Mouse (Mus musculus) small intestine, adult 2 months (tissue): ENCODE measurements around the gene Adi1. TPM values are rescaled to one million over a fixed set of nuclear protein-coding genes. Genes with fewer than 3 reads are reported as not detected.

Source experiments
- H3K27ac ChIP-seq: fragments of 200-500 bp; 2 replicates; pipeline ENCODE4 v1.5.1; 2012; ENCODE audit warnings: low read depth, low read length, control low read depth, inconsistent platforms; ENCODE audit not compliant: insufficient read depth
- H3K27me3 ChIP-seq: fragments of 200-500 bp; 2 replicates; pipeline ENCODE4 v1.6.1; 2012; ENCODE audit warnings: mild to moderate bottlenecking, moderate library complexity, low read length, inconsistent platforms; ENCODE audit not compliant: control insufficient read depth, insufficient read depth
- H3K36me3 ChIP-seq: fragments of 200-500 bp; 2 replicates; pipeline ENCODE4 v1.6.1; 2012; ENCODE audit warnings: mild to moderate bottlenecking, low read length, control low read depth, inconsistent platforms; ENCODE audit not compliant: control insufficient read depth, insufficient read depth
- H3K4me1 ChIP-seq: fragments of 200-500 bp; 2 replicates; pipeline ENCODE4 v1.6.1; 2012; ENCODE audit warnings: low read length, inconsistent platforms, mixed read lengths; ENCODE audit not compliant: control insufficient read depth, insufficient read depth, insufficient read length
- H3K4me3 ChIP-seq: fragments of 200-500 bp; 2 replicates; pipeline ENCODE4 v1.5.1; 2012; ENCODE audit warnings: low read depth, mild to moderate bottlenecking, control low read depth, inconsistent platforms, low read length, moderate library complexity
- CTCF ChIP-seq: fragments of 200-500 bp; IDR thresholded peaks from 2 replicates; pipeline ENCODE4 v1.5.1; 2012; ENCODE audit warnings: low read depth, mild to moderate bottlenecking, control low read depth, inconsistent platforms, low read length, moderate library complexity, mixed read lengths; ENCODE audit not compliant: insufficient replicate concordance, insufficient read length; ENCODE audit errors: extremely low read depth
- POLR2A ChIP-seq: fragments of 200-500 bp; IDR thresholded peaks from 2 replicates; pipeline ENCODE4 v1.6.1; 2012; ENCODE audit warnings: low read depth, mild to moderate bottlenecking, control low read depth, inconsistent platforms, low read length, moderate library complexity
- WGBS: fragments of 180-500 bp; shearing (Covaris S2); methylation state at CpG from one replicate; pipeline ENCODE4 v1.1.7; 2018; 5-methylcytosine and 5-hydroxymethylcytosine counted together
- polyA plus RNA-seq: library from polyadenylated mRNA; depleted of rRNA; stranded (reverse); fragments of >200 nt; gene quantifications from 2 replicates; pipeline ENCODE4 v1.2.3, GENCODE M21; 2012

The Adi1 gene
- polyA plus RNA-seq, 1 experiment: 4.9 TPM

- no peaks in the 10 kb centered on the region for H3K27me3 ChIP-seq
- 92% methylated on average over 7 of the region's 7 CpGs for WGBS
- peaks cover 20% of the 10 kb centered on the region; the same call in 1 of the 2 replicates for H3K36me3 ChIP-seq
- peaks cover 10% of the 10 kb centered on the region for H3K4me1 ChIP-seq
- no peak overlapping the region for H3K4me3 ChIP-seq
- no peak overlapping the region for H3K27ac ChIP-seq
- TF ChIP-seq POLR2A (no peak), CTCF (no peak)
Observed at GRCm38 (mm10) chr12:28694776-28695175, 19.7 kb downstream of the Adi1 start.

GRCm38 (mm10) chr12:28697821-28698595 is 23.0 kb downstream of the Adi1 start:
- WGBS: 32% methylated on average over 14 of the region's 14 CpGs
- no peaks in the 10 kb centered on the region for H3K27me3 ChIP-seq
- H3K4me3 ChIP-seq: no peak overlapping the region
- TF ChIP-seq CTCF (no peak), POLR2A (no peak)
- peaks cover 12% of the 10 kb centered on the region; the same call in 1 of the 2 replicates for H3K36me3 ChIP-seq
- no peak overlapping the region for H3K27ac ChIP-seq
- H3K4me1 ChIP-seq: peaks cover 12% of the 10 kb centered on the region

- 52% methylated on average over 5 of the region's 5 CpGs for WGBS
Observed at GRCm38 (mm10) chr12:28699086-28699485, 24.1 kb downstream of the Adi1 start.

DNA sequence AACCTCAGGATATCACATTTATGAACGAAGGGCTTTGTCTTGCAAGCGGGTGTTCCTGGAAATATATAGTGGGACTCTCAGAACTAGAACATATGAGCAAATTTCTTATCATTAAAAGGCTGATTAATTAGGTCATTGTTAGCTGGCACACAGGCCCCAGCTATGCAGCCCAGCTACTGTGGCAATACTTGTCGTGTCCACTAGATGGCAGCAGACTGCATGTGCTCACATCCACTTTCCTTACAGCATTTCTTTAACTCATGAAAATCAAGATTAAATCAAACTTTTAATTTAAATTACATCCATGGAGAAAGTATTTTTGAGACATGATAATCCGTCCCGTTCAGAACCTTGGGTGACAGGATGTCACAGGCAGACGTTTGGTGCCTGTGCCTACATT is 24.6 kb downstream of the Adi1 start:
- H3K27ac ChIP-seq: no peak overlapping the region
- peaks cover 14% of the 10 kb centered on the region; the same call in 1 of the 2 replicates for H3K36me3 ChIP-seq
- H3K27me3 ChIP-seq: no peaks in the 10 kb centered on the region
- peak; percentile 79; the same call in 1 of the 2 replicates for TF ChIP-seq CTCF
- no peak for TF ChIP-seq POLR2A
- 18% methylated on average over 6 of the region's 6 CpGs for WGBS
- peaks cover 12% of the 10 kb centered on the region for H3K4me1 ChIP-seq
- no peak overlapping the region for H3K4me3 ChIP-seq

More at GRCm38 (mm10) chr12:28699086-28699485, 24.1 kb downstream of the Adi1 start:
- Histone ChIP-seq H3K4me3 (no peak overlapping the region), H3K4me1 (peaks cover 12% of the 10 kb centered on the region), H3K27ac (no peak overlapping the region), H3K36me3 (peaks cover 15% of the 10 kb centered on the region; the same call in 1 of the 2 replicates), H3K27me3 (no peaks in the 10 kb centered on the region)
- no peak for TF ChIP-seq POLR2A
- TF ChIP-seq CTCF: no peak

DNA sequence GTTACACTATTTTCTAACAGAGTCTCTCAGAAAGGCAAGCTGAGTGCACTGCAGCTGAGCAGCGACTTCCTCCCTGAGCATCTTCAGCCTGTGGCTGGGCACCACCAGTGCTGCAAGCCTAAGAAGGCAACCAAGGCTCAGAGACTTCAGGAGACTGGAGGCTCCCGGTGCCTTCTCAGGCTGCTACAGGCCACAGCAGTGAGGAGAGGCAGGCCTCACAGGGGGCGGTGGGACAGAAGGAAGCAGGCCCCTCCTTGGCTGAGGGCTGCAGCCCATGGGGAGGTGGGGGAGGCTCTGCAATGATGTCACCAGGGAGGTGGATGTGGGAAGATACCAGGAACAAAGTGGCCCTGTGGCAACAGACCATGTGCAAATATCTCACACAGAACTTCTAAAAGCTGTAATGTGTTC is 25.1 kb downstream of the Adi1 start:
- no peak overlapping the region for H3K27ac ChIP-seq
- WGBS: 63% methylated on average over 3 of the region's 3 CpGs
- peaks cover 12% of the 10 kb centered on the region for H3K4me1 ChIP-seq
- H3K36me3 ChIP-seq: peaks cover 13% of the 10 kb centered on the region; the same call in 1 of the 2 replicates
- TF ChIP-seq CTCF (no peak), POLR2A (no peak)
- H3K27me3 ChIP-seq: no peaks in the 10 kb centered on the region
- H3K4me3 ChIP-seq: no peak overlapping the region

DNA sequence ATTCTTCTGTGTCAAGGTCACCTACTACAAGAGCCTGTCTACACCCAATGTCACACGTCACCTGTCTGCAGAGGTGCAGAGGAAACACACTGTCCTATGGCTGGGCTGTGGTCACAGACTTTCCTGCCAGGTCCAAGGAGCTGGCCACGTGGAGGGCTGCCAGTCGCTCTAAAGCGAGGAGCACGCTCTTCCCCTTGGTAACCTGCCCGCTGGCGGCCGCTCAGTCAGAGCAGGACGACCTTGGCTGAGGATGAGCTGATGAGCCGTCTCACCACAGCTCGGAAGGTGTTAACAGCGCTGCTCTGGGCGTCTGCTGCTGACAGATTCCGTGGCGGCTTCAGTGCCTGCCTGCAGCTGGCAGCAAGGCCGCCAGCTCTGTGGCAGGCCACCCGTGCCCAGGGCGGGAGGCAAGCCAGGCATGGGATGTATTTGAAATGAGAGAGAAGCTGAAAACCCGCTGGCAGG is 25.6 kb downstream of the Adi1 start:
- Histone ChIP-seq H3K4me3 (no peak overlapping the region), H3K27me3 (no peaks in the 10 kb centered on the region), H3K4me1 (peaks cover 12% of the 10 kb centered on the region), H3K36me3 (0 out of 2 replicates have a peak, but pooled peaks cover 10% of the 10 kb centered on the region), H3K27ac (no peak overlapping the region)
- TF ChIP-seq POLR2A (no peak), CTCF (no peak)
- 71% methylated on average over 19 of the region's 19 CpGs for WGBS

DNA sequence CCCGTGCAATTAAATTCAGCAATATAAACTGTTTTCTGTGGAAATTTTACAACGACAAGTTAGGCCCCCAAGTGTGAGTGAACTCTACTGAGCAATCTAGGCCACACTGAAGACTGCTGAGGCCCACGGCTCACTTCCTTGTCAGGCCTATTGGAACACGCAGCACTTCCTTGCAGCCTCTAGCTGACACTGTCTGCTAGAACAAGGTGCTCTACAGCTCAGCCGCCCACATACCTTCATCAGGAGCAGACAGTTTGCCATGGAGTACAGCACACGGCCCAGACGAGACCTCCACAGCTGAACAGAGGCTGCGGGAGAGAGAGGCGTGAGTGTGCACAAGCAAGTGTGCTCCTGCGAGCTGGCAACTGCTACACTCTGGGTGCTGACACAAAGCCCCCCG is 26.3 kb downstream of the Adi1 start:
- no peak overlapping the region for H3K27ac ChIP-seq

More for the DNA sequence above, 26.3 kb downstream of the Adi1 start:
- WGBS: 66% methylated on average over 11 of the region's 11 CpGs
- Histone ChIP-seq H3K4me3 (no peak overlapping the region), H3K36me3 (0 out of 2 replicates have a peak, but pooled peaks cover 10% of the 10 kb centered on the region), H3K4me1 (peaks cover 12% of the 10 kb centered on the region), H3K27me3 (no peaks in the 10 kb centered on the region)
- TF ChIP-seq CTCF (no peak), POLR2A (no peak)
